Mouse (Mus musculus) retina, postnatal 7 days (tissue): ENCODE measurements around the gene Syt12.
A peak's percentile ranks its signal among the peaks of the same experiment; 100 is the strongest.

Experiments used
- DNase-seq: peaks from one replicate; pipeline ENCODE4 v3.0.0-alpha.2; 2012; ENCODE audit warnings: low read depth, low spot score

Gene Syt12

DNA sequence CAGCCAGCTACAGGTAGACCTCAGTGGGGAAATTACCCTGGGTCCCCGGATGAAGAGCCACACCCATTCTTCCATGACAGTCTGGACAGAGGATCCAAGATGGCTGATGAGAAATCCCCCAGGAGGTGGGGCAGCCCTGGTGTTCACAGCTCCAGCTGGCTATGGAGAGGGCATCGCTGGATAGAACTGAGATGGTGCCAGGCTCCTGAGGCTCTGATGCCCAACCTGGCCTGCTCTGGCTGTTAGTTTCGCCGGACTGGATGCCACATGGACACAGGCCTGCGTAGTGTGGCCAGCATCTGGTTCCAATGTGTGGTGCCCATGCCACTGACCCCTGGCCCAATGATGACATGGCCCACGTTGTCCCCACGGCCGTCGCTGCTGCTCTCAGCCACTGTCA, 29.8 kb downstream of the Syt12 start:
- no peak for DNase-seq

DNA sequence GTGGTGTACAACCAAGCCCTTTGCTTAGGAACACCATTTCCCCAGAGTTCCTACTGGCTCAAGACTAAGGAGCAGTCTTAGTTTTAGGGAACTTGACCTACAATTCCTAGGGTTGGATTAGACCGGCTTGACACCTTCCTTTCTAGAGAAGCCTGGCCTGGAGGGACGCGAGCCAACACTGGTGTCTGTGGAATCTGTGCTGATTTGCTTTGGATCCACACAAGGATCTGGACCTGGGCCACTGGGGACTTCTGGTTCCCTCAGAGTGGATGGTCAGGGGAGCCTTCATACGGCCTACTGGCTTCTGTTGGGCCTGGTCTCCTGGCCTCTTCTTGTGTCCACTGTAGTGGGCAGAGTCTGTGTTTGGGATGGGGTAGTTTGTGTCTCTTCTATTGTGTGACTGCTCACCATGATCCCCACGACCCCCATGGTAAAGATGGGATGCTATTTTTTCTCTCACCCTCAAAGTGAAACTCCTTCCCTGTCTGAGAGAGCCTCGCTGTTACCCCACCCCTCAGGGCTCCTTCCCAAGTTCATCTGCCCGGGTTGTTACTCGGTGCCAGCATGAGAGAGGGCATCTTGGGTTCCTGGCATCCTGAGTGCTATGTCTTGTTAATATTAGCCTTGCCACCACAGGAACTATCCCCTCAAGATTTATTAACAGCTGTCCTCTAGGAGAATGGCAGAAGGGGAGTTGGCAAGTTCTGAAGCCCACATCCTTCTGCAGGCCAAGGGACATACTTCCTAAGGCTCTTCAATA, 30.4 kb downstream of the Syt12 start:
- no peak for DNase-seq

DNA sequence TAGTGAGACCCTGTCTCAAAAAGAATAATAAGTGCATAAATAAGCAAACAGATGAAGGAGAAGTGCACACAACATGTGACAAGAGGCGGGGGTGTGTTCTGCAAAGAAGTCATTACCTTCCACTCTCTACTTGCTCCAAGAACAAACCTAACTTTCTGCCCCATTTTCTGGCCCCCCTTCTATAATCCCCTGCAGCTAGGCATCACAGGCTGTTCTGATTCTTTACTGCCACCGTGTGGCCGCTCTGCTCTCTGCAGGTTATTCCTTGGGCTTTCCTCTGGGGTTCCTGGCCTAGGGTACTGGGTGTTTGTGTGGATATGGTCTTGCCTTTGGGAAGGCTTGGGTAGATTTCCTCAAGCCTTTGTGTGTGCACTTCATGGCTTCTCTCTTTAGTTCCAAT, 34.8 kb downstream of the Syt12 start:
- peak; percentile 65 for DNase-seq

DNA sequence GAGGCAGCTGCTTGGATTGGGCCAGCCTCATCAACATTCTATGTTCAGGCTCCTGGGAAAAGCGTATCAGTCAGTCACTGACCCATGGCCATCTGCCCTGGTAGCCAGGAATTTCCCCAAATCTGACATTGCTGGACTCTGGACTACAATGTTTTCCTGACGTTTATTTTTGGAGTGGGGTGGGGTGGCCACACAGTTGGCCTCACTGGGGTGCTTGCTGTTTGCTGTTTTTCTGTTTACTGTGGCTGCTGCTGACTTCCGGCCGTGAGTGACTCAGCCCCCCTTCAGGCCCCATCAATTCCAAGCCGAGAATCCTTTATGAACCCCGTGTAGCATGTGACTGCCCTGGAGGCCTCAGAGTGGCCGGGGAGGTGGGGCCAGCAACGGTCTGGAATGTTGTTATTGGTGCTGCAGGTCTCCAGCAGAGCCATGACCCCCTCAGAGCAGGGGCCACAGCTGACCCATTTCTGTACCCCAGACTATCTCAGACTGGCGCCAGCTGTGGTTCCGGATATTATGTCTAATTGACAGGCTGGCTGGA, 35.6 kb downstream of the Syt12 start:
- no peak for DNase-seq

DNA sequence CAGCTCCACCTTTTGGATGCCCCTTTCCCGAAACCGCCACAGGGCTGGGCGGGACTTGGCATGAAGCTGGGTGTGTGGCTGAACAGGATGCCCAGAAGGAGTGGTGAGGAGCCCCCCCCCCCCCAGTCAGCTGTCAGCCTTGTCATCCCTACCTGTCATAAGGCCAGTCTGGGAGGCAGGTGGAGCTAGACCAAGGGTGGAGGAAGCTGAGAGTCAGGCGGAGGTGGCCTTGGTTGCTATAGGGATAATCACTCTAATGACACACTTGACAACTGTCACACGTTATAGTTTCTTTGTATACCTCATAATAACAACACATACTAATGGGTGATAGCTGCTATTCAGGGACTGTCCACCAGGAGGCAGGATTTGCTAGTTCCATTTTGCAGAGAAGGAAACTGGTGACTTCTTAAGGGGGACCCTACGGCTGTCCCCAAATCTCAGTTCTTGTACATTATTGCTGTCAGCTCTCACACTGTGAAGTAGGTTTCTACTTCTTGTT, 36.1 kb downstream of the Syt12 start:
- peak; percentile 40 for DNase-seq

DNA sequence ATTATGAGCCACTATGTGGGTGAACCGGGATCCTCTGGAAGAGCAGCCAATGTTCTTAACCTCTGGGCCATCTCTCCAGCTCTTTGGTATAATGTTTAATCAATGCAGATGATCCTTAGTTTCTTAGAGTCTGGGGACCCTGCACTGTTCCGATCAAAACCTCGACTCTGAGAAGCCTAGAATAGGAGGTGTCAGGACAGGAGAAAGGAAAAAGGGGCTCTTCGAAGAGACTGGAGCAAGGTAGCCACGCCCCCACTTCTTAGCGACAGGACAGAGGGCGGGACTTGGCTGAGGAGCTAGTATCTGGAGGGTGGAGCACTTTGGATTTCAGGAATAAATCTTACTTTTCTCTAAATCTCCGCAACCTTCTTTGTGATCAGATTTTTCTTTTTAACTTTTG, 37.0 kb downstream of the Syt12 start:
- DNase-seq, result no peak

DNA sequence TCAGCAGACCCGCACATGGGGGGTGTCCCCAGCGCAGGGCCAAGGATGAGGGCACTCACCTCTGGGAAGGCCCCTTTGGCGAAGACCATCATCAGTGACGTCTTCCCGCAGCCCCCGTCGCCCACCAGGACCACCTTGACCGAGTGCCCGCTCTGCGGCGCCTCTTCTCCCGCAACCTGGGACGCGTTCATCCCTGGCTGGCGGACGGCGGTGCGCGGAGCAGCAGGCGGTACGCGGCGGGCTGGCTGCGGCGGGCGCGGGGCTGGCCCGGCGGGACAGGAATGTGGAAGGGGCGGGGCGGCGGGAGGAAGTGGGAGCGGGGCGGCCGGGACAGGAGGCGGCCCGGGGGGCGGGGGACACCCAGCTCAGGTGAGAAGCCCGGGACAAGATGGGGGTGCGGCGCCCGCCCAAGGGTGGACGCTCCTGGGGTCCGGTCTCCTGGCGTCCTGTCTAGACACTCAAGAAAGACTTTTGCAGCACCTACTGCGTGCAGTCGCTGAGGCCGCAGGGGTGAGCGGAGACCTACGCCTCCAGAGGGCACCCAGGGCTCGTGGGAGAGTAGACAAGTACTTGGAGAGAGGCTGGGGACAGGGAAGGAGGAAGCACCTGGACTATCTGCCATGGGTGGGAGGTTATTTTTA, 38.0 kb downstream of the Syt12 start, which contains the start of gene Rhod:
TSS of gene Rhod (minus strand) at position 272 of the 641 bp plus-strand sequence.
- DNase-seq, result no peak

DNA sequence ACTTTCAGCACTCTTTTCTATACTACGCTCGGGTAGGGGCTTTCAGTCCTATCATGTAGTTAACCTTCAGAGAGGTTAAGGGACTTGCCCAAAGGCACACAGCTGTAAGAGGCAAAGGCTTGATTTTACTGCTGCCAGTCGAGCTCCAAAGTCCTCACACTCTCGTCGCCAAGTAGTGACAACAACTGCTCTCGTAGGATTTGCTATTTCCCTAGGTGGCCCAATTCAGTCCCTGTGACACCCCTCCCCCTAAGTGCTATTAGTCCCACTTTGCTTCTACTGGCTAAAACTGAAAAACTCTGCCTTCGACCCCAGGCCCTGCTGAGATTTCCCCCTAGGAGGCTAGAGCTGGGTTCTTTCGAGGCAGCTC, 38.5 kb downstream of the Syt12 start:
- DNase-seq, result no peak

DNA sequence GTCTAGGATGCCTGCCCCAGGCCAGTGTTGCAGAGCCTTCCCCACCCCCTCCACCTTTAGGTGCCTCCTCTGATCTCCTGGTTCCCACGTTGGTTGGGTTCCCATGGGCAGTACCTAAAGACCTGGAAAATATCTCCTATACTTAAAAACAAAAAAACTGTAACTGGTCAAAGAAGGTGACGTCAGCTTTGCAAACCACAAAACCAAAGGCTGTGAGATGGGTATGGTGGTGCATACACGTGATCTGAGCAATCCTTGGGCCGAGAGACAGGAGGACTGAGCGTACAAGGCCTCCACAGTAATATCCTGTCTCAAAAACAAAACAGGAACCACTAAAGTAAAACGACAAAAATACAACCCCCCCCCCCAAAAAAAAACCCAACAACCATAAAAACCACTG, 39.4 kb downstream of the Syt12 start:
- no peak for DNase-seq

DNA sequence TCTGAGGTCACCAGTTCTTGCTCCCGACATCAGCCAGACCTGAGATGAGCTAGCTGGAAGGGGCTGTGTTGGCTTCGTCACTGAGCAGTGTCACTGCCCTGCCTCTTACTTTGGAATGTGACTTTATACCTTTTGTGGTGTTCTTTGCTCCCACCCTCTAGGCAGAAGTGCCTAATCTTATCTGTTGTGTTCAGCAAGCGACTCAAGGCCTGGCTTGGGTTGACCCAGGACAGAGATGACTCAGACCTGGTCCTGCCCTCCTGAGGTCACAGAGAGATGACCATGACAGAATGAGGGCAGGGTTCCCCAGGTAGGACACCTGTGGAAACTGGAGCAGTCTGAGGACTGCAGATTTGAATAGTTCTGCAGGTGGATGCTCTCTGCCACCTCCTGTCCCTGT, 41.0 kb downstream of the Syt12 start:
- DNase-seq, result no peak

DNA sequence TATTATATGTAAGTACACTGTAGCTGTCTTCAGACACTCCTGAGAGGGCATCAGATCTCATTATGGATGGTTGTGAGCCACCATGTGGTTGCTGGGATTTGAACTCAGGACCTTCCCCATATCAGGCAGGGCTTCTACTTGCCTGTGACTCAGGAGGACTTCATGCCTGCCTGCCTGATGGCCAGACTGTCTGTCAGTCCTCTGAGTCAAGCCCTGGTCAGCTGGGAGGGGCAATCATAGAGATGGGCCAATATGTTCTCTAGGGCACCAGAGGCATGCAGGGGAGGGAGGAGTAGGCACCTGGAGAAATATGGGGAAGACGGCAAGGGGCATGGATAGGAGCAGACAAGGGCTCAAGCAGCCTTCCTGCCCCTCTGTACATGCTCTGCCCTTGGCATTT, 42.2 kb downstream of the Syt12 start:
- no peak for DNase-seq

DNA sequence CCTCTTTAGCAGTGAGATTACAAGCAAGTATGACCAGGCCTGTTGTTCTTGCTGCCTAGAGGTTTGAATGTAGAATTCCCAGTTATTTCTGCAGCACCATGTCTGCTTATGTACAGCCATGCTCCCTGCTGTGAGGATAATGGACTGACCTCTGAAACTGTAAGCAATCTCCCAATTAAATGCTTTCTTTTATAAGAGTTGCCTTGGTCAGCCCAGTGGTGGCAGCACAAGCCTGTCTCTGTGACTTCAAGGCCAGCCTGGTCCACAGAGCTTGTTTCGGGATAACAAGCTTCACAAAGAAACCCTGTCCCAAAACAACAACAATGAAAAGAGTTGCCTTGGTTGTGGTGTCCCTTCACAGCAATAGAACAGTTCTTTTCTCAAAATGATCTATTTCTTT, 43.5 kb downstream of the Syt12 start:
- no peak for DNase-seq

DNA sequence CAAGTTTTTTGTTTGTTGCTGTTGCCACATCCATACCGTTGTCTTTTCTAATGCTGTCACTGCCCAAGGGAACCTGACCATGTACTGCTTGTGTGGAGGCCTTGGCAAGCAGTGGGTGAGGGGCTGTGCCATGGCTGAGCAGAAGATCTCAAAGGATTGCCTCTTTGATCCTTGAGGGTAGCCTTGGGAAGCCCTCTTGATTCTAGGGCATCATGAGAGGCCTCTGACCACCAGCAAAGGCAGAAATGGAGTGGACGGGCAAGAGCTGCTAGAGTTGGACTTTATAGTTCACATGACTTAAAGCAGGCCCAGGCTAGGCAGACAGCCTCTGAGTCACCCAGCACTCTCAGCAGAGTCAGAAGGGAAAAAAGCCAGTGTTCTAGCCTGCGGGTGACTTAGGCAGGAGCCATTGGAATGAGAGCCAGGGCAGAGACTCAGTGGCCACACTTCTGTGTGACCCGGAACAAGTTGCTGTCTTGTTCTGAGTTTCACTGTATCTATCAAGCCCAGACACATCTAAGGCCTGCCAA, 47.1 kb downstream of the Syt12 start:
- DNase-seq, result no peak

DNA sequence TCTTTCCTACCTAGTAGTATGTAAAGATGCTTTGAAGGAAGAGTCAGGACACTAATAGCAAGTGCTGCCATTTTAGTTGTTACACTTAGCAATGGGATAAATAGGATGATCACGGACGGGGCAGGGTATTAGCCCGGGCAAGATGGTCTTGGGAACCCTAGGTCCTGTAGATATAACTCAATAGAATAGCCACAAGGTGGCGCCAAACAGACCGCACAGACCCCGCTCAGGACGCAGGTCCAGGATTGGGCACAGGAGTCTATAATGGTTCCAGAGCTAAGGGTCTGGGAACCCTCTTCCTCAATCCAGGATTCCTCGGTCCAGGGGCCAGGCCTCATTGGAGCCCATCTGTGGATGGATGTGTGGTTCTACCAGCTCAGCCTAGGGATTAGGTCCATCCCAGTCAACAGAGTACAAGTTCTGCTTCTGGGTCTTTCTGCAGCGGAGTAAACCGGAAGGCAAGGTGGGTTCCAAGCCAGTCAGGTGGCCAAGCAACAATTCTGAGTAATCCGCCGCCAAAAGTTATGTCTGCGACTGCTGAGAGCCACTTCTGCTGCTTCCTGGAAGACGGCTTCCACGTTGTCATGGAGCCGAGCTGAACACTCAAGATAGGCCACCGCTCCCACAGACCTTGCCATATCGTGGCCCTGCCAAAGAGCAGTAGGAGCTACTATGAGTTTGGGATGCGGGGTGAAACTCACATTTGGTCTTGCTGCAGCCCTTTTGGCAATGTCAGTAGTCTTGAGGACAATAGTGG, 51.5 kb downstream of the Syt12 start:
- DNase-seq, result no peak

DNA sequence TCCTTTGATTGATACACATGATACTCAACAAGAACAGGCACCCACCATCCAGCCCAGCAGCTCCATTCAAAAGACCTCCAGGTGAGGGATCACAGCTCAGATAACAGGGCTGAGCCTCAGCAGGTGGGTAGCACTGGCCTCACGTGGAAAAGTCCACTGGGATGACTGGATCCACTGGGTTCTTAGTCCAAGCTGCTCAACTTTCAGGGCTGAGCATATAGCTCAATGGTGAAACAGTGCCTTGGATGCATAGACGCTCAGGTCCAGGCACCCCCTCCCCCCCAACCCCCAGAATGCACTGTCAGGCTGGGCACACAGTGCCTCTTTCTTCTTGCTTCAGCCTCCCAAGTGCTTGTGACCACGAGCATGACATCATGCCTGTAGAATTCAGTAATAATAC, 54.2 kb downstream of the Syt12 start:
- DNase-seq, result no peak

DNA sequence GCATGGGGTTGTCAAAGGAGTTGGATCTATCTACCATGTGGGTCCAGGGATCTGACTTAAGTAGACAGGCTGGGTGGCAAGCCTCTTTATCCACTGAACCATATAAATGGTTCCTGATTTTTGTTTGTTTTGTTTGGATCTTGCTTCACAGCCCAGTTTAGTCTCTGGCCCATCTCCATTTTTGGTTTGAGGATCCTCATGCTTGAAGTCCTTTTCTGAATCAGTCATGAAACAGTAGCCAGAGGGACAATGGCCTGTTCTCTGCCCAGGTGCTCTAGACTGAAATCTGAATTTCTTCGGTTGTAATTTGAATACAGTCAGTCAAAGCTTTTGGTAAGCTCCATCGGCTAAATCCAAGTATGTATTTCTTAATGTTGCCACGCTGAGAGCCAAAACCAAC, 54.7 kb downstream of the Syt12 start:
- DNase-seq, result no peak

DNA sequence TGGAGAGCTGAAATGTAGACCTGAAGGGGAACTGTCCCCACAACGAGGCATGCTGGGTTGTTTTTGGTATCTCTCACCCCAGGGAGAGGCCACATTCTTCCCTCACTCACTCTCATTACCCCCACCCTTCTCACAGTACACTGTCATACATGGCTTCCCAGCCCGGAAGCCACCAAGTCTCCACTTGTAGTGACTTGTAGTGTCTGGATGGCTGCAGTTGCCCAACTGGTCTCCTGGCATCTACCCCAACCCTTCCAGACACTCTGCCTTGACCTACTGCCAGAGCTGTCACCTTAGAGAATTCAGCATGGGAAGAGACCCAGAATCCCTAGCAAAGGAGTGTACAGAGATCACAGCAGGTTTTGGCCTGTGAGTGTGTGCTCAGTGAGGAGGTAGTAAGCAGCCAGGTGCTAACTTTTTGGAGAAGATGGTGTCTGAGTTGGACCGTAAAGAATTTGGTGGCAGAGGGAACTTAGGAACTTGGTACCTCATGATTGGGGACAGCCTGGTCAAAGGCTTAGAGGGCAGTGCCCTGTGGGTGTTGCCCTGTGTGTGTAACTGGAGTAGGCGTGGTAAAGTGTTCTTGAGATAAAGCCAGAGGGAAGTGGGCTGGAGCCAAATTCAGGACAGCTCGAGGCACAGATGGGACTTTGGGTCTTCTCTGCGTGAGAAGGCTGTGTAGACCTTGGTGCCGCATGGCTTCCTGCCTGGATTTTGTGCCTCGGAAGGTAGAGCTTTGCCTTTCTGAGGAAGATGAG, 56.9 kb downstream of the Syt12 start:
- DNase-seq, result no peak

DNA sequence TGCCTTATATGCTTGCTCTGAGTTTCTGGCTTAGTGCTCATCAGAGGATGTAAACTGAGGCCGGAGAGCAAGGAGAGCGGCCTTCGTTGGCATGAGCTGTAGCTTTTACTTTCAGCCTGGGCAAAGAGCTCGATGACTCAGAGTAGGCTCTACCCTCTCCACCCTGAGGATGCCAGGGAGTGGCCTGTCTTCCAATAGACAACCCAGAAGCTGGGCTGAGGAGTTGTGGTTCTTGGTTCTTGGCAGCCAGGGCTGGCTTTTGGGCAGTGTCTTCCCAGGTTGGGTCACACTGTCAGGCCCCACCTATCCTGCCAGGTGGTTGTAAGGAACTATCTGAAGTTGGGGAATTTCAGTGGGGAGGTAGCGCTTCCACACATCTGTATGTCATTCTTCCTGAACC, 57.5 kb downstream of the Syt12 start:
- no peak for DNase-seq

DNA sequence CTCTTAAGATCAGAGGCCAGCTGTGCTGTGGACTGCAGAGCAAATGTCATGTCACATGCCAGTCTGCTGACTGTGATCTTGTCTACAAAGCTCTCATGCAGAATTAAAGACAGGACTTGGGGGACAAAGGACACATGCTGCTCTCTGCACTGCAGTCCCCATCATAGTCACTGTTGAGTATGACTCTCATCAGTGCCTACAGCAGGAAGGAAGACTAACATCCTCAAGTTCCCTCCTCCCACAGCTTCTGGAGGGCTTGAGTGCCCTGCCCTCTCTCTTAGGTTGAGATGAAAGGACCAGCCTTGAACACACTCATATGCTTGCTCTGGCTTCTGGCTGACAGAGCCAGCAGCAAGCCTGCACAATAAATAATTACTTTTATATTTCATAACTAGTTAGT, 59.5 kb downstream of the Syt12 start:
- no peak for DNase-seq

DNA sequence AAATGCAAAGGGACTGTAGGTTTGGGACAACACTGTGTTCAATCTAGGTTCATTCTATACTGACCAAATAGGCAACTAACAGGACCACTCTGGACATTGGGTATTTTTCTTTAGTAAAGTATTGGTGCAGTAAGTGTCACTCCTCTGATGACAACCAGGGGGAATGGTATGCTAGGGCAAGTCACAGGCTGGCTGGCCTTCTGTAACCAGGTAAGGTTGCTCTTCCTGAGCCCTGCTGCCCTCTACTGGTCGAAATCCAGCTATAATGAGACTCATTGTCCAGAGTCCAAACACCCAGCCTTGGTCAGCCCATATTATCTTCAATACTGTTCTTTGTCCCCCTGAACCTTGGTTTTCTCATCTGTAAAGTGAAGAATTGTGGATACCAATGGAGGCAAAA, 60.1 kb downstream of the Syt12 start:
- DNase-seq, result peak; percentile 68

DNA sequence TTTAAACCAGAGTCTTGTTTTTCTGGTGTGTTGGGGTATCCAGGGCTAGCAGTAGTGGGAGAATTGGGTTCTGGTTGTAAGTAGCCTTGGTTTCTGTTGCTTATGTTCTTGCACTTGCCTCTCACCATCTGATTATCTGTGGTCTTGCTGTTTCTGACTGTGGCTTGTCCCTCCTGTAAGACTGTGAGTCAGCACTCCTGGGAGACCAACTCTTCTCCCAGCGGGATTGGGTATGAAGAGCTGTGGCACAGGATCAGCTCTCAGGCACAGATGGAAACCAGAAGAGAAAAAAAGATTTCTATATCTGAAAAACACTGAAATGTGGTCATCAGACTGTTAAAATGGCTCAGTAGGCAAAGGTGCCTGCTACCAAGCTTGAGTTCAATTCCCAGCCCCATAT, 62.6 kb downstream of the Syt12 start:
- no peak for DNase-seq
